Mouse (Mus musculus) liver, adult (tissue): ENCODE measurements around the gene Mocs1.

Source experiments
- GATA4 ChIP-seq: IDR thresholded peaks from 2 replicates; pipeline ENCODE4 v1.6.1; 2014; ENCODE audit warnings: mild to moderate bottlenecking, low read length; ENCODE audit not compliant: insufficient replicate concordance

Gene Mocs1

GRCm38 (mm10) chr17:49503246-49503900, 75.2 kb downstream of the Mocs1 start:
- no peak for TF ChIP-seq GATA4
